Mouse (Mus musculus) megakaryocyte-erythroid progenitor cell, adult 5-6 weeks (primary cell): ENCODE results near the gene Dab1. TPM values are rescaled to one million over a fixed set of nuclear protein-coding genes. Genes with fewer than 3 reads are reported as not detected.

Source experiments
- ATAC-seq: replicated peaks from 2 replicates; pipeline ENCODE4 v1.8.0; 2016; ENCODE audit warnings: mild to moderate bottlenecking, inconsistent platforms; ENCODE audit not compliant: severe bottlenecking, poor library complexity, low FRiP score, low TSS enrichment
- total RNA-seq, 2 experiments: library from RNA; stranded (forward) in 1 of 2; stranded (reverse) in 1 of 2; fragments of 200-1000, 215-1000 nt in 1 of 2; fragments of >200 nt in 1 of 2; fragmentation: Nextera tagmentation in 1 of 2; gene quantifications; 2 replicates each; pipeline ENCODE4 v1.2.3; 2014 to 2017

The Dab1 gene
- total RNA-seq, 2 experiments from 2014 or later: not detected

DNA sequence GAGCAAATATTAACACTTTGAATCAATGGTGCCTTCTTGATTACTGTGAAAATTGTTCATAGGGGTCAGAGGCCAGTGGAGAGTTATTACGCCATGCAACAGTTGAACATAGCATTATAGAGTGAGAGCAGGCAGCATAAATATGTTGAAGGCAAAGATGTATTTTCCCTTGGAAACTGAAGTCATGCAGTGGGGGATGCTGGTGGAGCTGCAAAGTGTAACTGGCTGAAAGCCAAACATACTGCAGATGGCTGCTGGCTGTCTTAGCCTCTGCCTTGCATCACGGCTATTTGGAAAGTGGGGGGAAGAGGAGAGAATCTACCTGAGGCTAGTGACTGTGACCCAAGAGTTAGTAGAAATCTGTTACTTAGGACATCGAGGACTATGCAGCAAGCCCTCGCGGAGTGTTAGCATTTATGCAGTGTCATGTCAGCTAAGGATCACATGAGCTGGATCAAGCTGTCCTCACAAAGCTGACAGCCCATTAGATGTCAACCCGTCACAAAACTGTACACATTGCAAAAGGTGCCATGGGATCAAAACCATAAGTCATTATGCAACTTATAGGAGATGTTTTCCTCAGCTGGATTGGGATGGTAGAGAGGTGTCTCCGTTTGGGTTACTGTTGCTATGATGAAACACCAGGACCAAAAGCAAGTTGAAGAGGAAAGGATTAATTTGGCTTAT, 164.5 kb downstream of the Dab1 start:
- ATAC-seq: no peak

DNA sequence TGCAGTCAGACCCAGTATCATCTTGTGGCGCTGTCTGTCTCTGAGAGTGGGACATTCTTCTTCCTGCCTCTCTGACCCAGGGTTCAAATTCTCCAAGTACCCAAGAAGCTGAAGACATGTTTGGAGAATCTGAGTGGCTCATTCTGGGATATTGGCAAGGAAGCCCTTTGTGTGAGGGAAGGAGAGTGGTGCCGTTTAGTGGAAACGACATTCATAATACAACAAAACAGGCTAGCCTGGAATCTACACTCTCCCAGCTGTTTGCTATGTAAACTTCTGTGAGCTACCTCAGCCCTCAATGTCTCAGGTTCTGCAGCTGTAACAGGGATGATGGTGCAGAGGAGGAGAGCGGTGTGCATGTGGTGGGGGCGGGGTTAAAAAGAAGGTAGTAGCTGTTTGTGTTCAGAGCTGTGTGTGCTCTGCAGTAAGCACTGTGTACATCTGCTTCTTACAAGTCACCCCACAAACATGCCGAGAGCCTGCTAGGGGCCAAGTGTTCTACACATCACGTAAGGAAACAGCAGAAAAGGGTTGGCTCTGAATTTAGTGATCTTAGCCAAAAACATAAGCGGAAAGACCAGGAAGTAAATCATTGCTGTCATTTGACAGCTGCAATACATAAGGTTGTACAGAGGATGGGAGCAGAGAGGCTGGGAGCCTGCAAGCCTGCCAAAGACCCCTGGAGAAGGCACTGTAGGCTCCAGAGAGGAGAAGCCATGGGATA, 174.6 kb downstream of the Dab1 start:
- ATAC-seq: no peak

DNA sequence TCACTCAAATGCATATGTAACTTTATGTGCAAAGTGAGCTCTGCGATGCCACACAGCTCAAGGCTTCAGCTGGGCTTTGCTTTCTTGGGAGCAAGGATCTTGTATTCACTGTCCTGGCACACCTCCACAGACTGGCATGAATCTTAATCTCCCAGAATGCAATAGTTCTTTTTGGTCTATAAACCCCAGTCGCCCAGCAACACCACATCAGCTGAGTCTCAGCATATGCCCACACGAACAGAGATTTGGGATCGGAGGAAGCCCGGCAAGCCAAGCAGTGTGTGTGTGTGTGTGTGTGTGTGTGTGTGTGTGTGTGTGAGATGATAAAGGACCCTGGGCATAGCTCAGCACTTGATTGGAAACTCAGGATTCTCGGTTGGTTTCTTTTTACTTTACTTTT, 177.3 kb downstream of the Dab1 start:
- no peak for ATAC-seq

DNA sequence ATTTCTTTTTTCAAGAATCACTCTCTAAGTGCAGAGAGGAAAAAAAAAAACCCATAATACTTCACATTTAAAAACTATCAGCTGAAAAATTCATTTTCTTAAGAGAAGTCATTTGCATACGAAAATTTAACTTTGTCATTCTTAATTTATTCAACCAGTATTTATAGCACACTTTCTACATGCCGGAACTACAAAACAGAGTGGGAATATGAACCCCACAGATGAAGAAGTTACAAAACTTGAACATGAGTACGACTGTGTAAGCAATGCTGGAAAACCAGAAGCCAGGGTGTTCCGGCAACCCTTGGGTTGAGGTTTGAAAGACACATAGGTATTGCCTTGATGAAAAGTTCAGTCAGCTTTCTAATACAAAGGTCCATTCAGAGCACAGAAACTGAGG, 183.3 kb downstream of the Dab1 start:
- no peak for ATAC-seq

DNA sequence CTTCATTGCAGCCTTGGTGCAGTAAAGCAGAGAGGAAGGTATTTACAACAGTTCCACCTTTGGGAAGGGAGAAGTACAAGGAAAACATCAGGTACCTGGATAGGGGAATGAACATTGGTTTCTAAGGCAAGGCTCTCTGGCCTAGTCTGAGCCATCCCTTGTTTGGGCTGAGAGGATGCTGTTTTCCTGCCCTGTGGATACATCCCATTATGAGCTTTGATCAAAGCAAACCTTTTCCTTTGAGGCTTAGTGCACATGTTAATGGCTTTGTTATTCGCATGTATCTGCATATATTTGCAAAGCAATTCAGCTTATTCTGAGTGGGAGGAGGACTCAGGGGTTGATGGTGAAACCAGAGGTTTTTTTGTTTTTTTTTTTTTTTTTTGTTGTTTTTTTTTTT, 185.3 kb downstream of the Dab1 start:
- ATAC-seq: no peak

DNA sequence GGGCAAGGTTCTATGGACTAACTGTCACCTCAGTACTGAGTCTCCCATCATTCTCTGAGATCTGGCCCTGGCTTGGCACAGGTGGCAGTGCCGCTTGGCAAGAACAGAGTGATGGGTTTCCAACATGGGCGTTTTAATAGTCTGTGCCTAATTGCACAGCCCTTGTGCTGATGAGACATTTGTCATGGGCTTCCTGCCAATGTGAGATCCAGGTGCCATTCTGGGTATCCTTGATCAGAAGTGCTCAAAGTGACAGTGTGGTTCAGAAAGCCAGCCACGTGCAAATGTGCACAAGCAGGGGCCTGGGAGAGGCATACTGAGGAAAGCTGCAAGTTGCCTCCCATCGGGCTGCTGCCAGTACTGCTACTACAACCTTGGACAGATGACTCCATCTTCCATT, 203.5 kb downstream of the Dab1 start:
- no peak for ATAC-seq

DNA sequence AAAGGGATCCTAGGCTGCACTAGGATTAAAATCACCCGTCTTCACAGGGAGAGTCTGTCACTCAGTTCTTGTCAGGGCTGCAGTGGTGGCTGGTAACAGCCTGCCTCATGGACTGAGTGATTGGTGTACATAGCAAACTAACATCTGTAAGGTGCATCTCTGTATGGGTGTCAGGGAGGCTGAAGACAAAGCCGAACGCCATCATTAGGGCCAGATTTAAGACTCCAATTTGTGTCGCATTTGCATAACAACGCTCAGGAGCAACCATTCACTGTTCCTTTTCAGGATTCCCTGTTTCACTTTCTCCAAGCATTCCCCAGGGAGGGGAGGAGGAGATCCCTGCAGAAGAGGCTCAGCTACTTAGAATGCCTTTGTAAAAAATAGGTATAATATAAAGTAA, 219.2 kb downstream of the Dab1 start:
- no peak for ATAC-seq

DNA sequence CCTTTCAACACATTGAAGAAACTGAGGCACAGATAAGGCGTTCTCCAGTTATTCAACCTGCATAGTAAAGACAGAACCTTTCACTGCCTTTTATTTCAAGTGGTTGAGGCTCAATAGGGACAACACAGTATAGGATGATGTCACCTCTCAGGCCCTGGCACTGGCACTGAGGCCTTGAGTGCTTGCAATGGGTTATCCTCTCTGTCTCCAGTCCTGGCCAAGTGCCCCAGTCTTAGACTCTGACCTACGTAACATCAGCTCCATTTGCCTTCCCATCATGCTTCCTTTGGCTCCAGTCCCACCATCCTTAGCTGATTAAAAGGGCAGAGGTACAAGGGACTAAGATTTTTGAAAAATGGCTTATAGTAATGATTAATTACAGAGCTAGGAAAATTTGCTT, 220.4 kb downstream of the Dab1 start:
- ATAC-seq: no peak

DNA sequence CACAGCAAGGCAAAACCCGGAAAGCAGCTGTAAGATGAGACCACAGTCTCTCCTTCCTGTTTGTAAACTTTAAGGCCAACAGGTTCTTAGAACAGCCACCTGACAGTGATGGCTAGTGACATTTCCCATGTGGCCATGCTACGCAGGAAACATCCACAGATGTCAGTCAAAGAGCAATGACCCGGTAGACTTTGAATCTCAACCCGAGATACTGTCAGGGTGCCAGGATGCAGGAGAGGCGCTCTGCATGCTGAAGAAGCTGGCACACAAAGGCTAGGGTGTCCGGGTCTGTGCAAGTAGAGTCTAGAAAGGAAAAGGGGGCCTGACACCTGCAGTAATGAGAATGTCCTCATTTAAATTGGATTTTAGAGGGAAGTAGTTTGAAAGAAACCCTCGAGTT, 222.0 kb downstream of the Dab1 start:
- ATAC-seq: no peak

DNA sequence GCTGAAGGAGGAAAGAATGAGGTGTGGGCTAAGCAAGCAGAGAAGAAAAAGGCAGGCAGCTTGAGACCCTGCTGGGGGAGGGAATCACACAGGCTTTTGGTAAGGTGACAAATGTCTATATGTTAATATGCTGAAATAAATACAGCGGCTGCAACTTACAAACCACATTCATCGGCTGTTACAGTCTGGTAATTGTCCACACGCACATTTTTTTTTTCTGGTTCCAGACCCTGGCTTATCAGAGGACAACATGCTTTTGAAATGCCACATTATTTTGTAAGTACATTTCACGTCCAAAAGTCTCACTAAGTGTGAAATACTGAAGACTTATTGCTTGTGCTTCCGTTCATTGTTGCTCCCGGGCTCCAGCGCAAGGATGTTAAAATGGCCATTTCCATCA, 225.5 kb downstream of the Dab1 start:
- ATAC-seq: no peak

DNA sequence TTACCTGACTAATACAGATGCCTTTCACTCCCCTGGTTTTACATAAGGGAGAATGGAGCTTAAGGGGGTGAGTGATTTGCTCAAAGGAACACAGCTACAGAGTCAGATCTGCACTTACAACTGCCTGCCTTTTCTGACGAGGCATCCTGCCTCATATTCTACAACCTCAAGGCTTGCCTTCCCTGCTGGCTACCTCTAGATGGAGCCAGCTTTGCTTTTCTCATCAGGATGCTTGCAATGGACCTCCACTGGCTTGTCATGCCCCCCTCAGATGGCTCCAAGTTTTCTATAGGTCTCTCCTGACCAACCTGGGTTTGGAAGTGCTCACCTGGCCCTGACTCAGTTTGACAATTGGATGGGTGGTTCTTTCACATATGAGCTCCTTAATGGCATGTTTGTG, 238.0 kb downstream of the Dab1 start:
- ATAC-seq: no peak

DNA sequence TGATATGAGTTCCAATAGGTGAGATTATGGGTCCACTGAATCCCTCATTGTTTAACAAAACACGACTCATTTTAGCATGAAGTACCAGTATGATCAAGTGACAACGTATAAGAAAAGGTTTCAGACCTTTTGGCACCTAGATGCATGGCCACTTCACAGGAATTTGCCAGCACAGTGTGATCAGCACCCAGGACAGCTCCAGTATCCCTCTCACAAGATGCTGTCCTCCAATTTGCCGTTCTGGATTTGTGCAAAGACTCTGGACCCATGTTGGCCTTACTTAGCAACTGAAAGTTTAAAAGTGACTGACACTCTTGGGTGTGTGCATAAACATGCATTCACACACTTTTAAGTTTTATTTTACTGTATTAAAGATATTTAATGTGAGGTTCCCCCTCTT, 256.4 kb downstream of the Dab1 start:
- ATAC-seq: no peak

DNA sequence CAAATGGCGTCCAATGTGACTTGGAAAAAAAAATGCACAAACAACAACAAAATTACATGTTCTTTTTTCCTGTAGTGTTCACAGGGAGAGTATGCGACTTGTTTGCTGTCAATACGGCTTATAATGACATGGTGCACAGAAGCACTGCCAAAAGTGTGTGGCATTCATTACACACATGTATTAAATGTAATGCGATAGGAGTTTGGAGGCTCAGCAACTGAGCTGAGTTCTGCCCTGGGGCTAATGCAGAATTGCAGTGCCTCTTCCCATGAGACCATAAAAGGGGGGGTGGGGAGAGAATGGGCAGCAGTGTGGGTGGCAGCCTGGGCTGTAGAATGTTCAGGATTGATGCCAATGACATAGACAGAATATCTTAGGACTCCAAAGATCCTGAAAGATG, 259.7 kb downstream of the Dab1 start:
- no peak for ATAC-seq

DNA sequence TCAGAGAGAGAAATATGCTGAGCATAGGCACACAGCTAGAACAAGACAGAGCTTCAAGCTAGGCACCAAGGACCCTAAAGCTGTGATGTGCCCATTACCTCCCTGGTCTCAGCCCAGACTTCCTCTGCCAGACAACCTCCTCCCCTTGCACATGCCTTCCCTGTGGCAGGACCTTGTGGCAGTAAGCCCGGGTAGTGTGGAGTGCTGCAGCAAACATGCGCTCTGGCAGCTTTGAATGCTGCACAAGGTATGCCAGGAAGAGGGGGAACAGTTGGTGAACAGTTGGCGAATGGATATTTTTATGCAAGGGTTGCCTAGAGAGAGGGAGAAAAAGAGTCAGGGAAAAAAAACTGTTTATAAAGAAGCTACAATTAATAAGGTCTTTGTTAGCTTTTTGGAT, 262.5 kb downstream of the Dab1 start:
- ATAC-seq: no peak

DNA sequence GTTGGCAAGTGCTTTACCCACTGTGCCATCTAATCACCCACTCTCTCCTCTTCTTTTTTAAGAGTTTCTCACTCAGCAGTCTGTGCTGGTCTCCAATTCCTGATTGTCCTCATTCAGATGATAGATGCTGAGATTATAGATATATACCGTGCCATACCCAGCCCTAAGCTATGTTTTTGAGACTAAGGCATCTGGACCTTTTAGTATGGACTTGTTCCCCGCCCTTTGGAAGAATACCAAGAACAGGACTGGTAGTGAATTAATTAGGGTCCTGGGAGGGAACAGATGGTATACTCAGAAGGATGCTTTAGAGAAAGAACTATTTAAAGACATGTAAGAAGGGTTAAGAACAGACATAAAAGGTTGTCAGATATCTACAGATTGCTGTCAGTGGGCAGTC, 268.9 kb downstream of the Dab1 start:
- ATAC-seq: no peak

DNA sequence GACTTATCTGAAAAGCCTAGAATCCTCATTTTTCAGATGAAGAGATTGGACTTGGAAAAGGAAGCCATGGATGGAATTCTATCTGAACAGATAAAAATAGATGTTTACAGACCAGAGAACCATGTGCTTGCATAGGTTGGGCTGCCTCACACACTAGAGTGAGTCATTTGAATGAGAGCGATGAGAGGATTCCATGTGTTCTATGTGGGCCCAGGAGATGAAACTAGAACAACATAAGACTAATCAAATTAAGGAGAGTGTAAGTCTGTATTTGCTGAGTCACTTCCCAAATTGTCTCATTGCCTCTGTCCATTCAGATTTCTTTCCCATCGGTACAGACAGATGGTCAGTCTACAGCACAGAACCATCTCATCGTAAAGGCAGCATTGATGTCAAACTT, 270.0 kb downstream of the Dab1 start:
- no peak for ATAC-seq

DNA sequence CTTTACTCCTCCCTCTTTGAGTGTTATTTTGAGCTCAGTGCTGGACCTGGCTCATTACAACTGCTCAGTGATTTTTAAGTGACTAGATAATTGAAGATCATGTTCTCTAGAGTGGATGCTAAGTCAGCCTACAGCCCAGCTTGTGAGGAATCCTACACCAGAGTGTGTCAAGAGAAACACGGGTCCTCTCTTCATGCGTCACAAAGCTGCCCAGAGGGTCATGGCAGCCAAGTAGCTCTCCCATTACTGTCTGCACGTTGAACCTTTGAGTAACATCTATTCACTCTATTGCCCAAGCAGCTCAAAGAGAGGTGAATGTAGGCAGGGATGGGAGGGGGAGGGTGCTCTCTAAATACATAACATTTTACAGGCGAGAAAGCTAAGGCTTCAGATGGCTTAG, 277.6 kb downstream of the Dab1 start:
- no peak for ATAC-seq

DNA sequence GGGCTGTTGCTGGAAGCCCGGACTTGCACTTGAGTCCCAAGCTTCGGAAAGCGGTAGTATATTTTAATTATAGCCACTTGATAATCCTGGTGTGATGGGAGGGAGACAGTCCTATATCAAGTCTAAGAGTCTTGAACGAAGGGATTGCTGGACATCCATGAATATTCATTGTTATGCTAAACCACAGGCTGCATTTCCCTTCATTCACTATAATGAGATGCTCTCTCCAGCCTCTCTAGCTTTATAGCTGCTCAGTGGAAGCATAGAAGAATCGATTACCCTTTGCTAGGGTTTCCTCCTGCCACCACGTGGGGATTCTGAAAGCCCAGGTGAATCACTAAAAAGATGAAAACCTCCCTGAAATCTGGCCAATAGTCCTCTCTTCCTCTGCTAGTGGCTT, 278.5 kb downstream of the Dab1 start:
- no peak for ATAC-seq

DNA sequence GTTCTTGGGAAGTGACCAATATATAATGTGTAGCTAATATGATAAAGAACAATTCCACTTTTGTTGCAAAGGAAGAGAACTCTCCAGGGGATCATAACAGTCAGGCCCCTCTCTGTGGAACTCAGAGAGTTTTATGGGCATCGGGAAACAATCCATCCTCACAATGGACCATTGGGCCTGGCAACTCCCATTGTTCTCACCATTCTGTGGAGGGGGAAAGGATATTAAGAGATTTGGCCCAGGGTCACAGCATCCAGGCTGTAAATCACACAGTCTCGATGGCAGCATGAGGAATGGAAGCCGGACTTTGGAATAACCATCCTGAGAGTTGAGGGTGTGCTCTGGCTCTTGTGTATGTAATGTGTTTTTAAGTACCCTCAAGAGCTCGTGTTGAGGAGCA, 292.3 kb downstream of the Dab1 start:
- no peak for ATAC-seq

DNA sequence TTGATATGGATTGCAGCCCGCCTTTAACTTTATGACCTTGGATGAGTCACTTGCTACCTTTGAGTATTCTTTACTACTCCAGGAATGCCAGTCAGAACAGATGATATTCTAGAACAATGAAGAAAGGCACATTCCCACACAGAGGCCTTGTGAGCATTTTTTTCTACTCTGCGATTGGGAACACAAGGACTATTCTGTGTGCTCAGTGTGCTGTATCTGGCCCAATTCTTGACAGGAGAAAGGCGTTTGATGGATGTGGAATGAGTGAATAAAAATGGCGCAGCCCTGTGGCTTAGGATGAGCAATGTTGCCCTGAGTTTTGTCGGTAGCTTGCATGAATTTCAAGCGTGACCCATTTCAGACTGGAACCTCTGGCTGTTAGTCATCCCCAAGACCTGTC, 292.9 kb downstream of the Dab1 start:
- no peak for ATAC-seq

DNA sequence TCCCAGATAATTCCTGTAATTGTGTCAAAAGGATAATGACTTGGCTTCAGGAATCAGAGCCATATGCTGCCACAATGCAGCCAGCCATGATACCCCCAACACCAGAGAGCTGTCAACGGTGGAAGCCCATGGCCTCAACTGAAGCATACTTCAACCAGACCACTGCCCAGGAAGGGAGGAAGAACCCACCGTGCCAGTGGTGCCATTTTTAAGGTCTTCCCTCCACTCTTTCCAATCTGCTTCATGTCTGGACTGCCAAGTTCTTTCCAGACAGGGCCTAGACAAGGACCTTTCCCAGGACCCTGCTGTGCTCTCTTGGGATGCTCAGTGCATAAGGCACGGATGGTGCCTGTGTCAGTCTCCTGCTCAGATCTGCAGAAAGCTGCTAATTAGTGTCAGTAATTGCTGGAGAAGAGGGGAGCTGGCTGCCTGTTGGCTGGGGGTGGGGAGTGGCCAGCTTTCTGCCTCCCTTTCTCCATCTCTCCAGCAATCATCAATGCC, 303.3 kb downstream of the Dab1 start:
- ATAC-seq: no peak
